Mouse (Mus musculus): ENCODE data around the gene Sp1.

DNA sequence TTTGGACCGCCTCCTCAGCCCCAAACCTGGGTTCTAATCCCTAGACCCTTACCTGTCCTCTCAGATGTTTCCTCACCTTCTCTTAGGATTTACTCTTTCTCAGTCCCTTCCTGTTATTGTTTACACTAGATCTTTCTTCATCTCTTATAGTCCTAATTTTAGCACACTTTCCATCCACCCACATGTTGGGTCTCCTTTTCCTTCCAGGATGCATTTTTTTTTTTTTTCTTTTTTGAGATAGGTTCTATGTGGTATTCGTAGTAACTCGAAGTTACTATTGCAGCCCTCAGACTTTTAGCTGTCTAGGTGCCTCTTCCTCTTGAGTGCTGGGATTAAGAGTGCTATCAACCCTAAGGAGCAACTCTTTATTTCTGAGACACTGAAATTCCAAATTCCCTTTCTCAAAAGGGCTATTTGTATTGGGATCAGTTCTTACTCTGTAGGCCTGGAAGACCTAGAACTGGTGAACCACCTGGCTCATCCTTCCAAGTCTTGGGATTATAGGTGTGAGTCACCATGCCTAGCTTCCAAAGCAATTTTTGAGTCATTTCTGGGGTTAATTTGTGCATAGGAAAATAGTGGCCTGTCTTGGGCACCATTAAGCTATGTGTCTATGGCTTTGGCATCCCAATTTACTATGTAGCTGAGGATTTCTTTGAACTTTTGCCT is 1.1 kb downstream of the Sp1 start:
- TF ChIP-seq CTCF (IDR thresholded peaks at IDR 0.05; ENCODE audit: borderline replicate concordance, insufficient read depth, low read length) (no peak), POLR2A (IDR thresholded peaks at IDR 0.05; ENCODE audit: low read depth, low read length) (no peak)
